15 mouse cellular contexts compared by ENCODE assay signal in genomic region chr7:35141519-35141918, GRCm38 (mm10). TPM values are rescaled to one million over a fixed set of nuclear protein-coding genes. Genes with fewer than 3 reads are reported as not detected.
A peak's percentile ranks its signal among the peaks of the same experiment; 100 is the strongest.
DNase-seq lines count a peak whose midpoint lies in the region; ATAC-seq and TF ChIP-seq lines count a peak whose summit lies in the region.
"Had no signal": no experiment of that assay in that cellular context is flagged by ENCODE, and none has a peak within 500 bp of the region (broad histone marks: within the 10 kb centered on the region; RNA-seq: fewer than 3 reads in every experiment).

No protein-coding gene starts in this region.

- intact Hi-C loops in heart, postnatal 10 days (cut with DNase I): no loop called here

- 47% methylated on average over 5 of the region's 5 CpGs for WGBS in heart, embryonic 10.5 days
- WGBS in lung, embryonic 15.5 days: 11% methylated on average over 5 of the region's 5 CpGs
- WGBS in lung, adult 2 months: 35% methylated on average over 5 of the region's 5 CpGs
- WGBS in intestine, embryonic 16.5 days: 44% methylated on average over 5 of the region's 5 CpGs

- no peak overlapping the region for H3K9ac ChIP-seq in lung, embryonic 15.5 days
- H3K9ac ChIP-seq in intestine, embryonic 16.5 days (ENCODE audit: low read depth, low read length): no peak overlapping the region
- H3K9ac ChIP-seq: forebrain, postnatal 0 days; heart, embryonic 13.5 days; stomach, embryonic 15.5 days had no signal

- DNase-seq in heart, embryonic 10.5 days (ENCODE audit: low spot score): no peak
- no peak for DNase-seq in heart, postnatal 10 days
- no peak for DNase-seq in lung, adult 2 months
- DNase-seq in lung, postnatal 14 days: peak; percentile 66
- DNase-seq in MN1 (ENCODE audit: low spot score): no peak
- no peak for DNase-seq in adrenal gland, postnatal 4 days (ENCODE audit: low spot score in 2 of 2)
- DNase-seq: adrenal gland, postnatal 14 days; forebrain, postnatal 0 days; gastrocnemius, postnatal 14 days; thymus, postnatal 4 days had no signal

- H3K4me3 ChIP-seq in heart, embryonic 10.5 days: no peak overlapping the region
- H3K4me3 ChIP-seq in lung, embryonic 15.5 days: no peak overlapping the region
- H3K4me3 ChIP-seq in lung, adult 2 months (replicated peaks; ENCODE audit: extremely low read depth, low read depth, low read length): no peak overlapping the region
- H3K4me3 ChIP-seq in intestine, embryonic 16.5 days (ENCODE audit: low read length): no peak overlapping the region
- H3K4me3 ChIP-seq: heart, embryonic 13.5 days; stomach, embryonic 15.5 days had no signal

- peaks cover 21% of the 10 kb centered on the region for H3K4me1 ChIP-seq in heart, embryonic 10.5 days
- peaks cover 45% of the 10 kb centered on the region for H3K4me1 ChIP-seq in lung, embryonic 15.5 days
- peaks cover 2% of the 10 kb centered on the region; the same call in 1 of the 2 replicates for H3K4me1 ChIP-seq in lung, adult 2 months (ENCODE audit: control insufficient read depth, insufficient read depth, low read length)
- H3K4me1 ChIP-seq in intestine, embryonic 16.5 days (ENCODE audit: control insufficient read depth, insufficient read depth, low read length): peaks cover 14% of the 10 kb centered on the region

- no peak for TF ChIP-seq POLR2A in lung, adult 2 months (IDR thresholded peaks at IDR 0.05; ENCODE audit: borderline replicate concordance, extremely low read depth, low read depth, low read length)

- no peak overlapping the region for H3K4me2 ChIP-seq in lung, embryonic 15.5 days
- H3K4me2 ChIP-seq in intestine, embryonic 16.5 days (ENCODE audit: low read depth, low read length): no peak overlapping the region
- H3K4me2 ChIP-seq: heart, embryonic 13.5 days; stomach, embryonic 15.5 days had no signal

- no peak for TF ChIP-seq CTCF in lung, adult 2 months (IDR thresholded peaks at IDR 0.05; ENCODE audit: insufficient read depth, low read length)

- peaks cover 13% of the 10 kb centered on the region for H3K27me3 ChIP-seq in heart, embryonic 10.5 days (ENCODE audit: insufficient read depth, poor library complexity, severe bottlenecking)
- no peaks in the 10 kb centered on the region for H3K27me3 ChIP-seq in lung, embryonic 15.5 days
- H3K27me3 ChIP-seq in intestine, embryonic 16.5 days (replicated peaks; ENCODE audit: control insufficient read depth, insufficient read depth, low read length): no peaks in the 10 kb centered on the region
- H3K27me3 ChIP-seq: stomach, embryonic 15.5 days had no signal

- peak; percentile 78 for ATAC-seq in lung, embryonic 15.5 days (ENCODE audit: borderline replicate concordance, extremely low read depth, low FRiP score, low TSS enrichment)
- 0 out of 2 replicates have a peak, but pooled peaks have one; percentile 11 for ATAC-seq in intestine, embryonic 16.5 days
- ATAC-seq: forebrain, postnatal 0 days had no signal

- peak overlapping the region; percentile 23; the same call in 1 of the 2 replicates for H3K27ac ChIP-seq in heart, embryonic 10.5 days
- H3K27ac ChIP-seq in lung, embryonic 15.5 days: peak overlapping the region; percentile 79
- H3K27ac ChIP-seq in intestine, embryonic 16.5 days (ENCODE audit: low read length): no peak overlapping the region
- H3K27ac ChIP-seq: heart, embryonic 13.5 days; stomach, embryonic 15.5 days had no signal

- no peaks in the 10 kb centered on the region for H3K9me3 ChIP-seq in heart, embryonic 10.5 days
- H3K9me3 ChIP-seq in lung, embryonic 15.5 days: no peaks in the 10 kb centered on the region
- no peaks in the 10 kb centered on the region for H3K9me3 ChIP-seq in intestine, embryonic 16.5 days (ENCODE audit: control insufficient read depth, low read length)
- H3K9me3 ChIP-seq: heart, embryonic 13.5 days; stomach, embryonic 15.5 days had no signal

- no peaks in the 10 kb centered on the region for H3K36me3 ChIP-seq in heart, embryonic 10.5 days
- H3K36me3 ChIP-seq in lung, embryonic 15.5 days: no peaks in the 10 kb centered on the region
- no peaks in the 10 kb centered on the region for H3K36me3 ChIP-seq in intestine, embryonic 16.5 days (ENCODE audit: control insufficient read depth, insufficient read depth, low read length)
- H3K36me3 ChIP-seq: heart, embryonic 13.5 days; stomach, embryonic 15.5 days had no signal

RNA-seq across cellular contexts. Expression of gene Cebpa, which starts 22.4 kb away (rescaled TPM):
- polyA plus RNA-seq in heart, embryonic 10.5 days (2016; fragmentation: Nextera tagmentation; extraction: Ambion mirVana): 0.14 and 2.7 TPM in 2 replicates
- total RNA-seq in heart, postnatal 10 days (2021): 10 to 100 TPM in 1 of 2 experiments, 1 to 10 TPM in 1; 7.6 to 13.7 TPM
- polyA plus RNA-seq in lung, embryonic 15.5 days (2015; fragmentation: Nextera tagmentation; extraction: Ambion mirVana): 6.9 and 7.3 TPM in 2 replicates
- polyA plus RNA-seq in lung, adult 2 months (2012; rRNA removed): 148 and 282 TPM in 2 replicates
- polyA plus RNA-seq in intestine, embryonic 16.5 days (2015; fragmentation: Nextera tagmentation; extraction: Ambion mirVana): 9.9 and 11.7 TPM in 2 replicates
- total RNA-seq in adrenal gland, postnatal 4 days (2021): 10 to 100 TPM; 66.2 to 78.9 TPM

RNA-seq across cellular contexts. Expression of gene Slc7a10, which starts 44.7 kb away (rescaled TPM):
- 0.14 and 0.49 TPM in 2 replicates for polyA plus RNA-seq in heart, embryonic 10.5 days (2016; fragmentation: Nextera tagmentation; extraction: Ambion mirVana)
- total RNA-seq in heart, postnatal 10 days (2021): 1 to 10 TPM in 1 of 2 experiments, under 1 TPM in 1; 0.60 to 1.1 TPM
- 2.3 and 3.4 TPM in 2 replicates for polyA plus RNA-seq in lung, embryonic 15.5 days (2015; fragmentation: Nextera tagmentation; extraction: Ambion mirVana)
- 81.4 and 82.4 TPM in 2 replicates for polyA plus RNA-seq in lung, adult 2 months (2012; rRNA removed)
- 0.99 and 1.2 TPM in 2 replicates for polyA plus RNA-seq in intestine, embryonic 16.5 days (2015; fragmentation: Nextera tagmentation; extraction: Ambion mirVana)
- total RNA-seq in adrenal gland, postnatal 4 days (2021): 1 to 10 TPM; 3.6 to 4.2 TPM
- total RNA-seq: neutrophil, adult 5-6 weeks had no signal

Comparison
In these comparisons a context has a peak if more than half of its experiments do, and no peak if none do; other contexts are left out.
1. RNA of gene Cebpa, which starts 22.4 kb away (polyA plus RNA-seq): 148 to 282 TPM in lung, adult 2 months; 9.9 to 11.7 TPM in intestine, embryonic 16.5 days, 6.9 to 7.3 TPM in lung, embryonic 15.5 days and 0.14 to 2.7 TPM in heart, embryonic 10.5 days; every median in the first group is over 10 times any median in the second.
2. RNA of gene Slc7a10, which starts 44.7 kb away (polyA plus RNA-seq): 81.4 to 82.4 TPM in lung, adult 2 months; 2.3 to 3.4 TPM in lung, embryonic 15.5 days, 0.99 to 1.2 TPM in intestine, embryonic 16.5 days and 0.14 to 0.49 TPM in heart, embryonic 10.5 days; every median in the first group is over 10 times any median in the second.